Mouse (Mus musculus): ENCODE data around the gene Bcar3. TPM values are rescaled to one million over a fixed set of nuclear protein-coding genes. Genes with fewer than 3 reads are reported as not detected.

Gene Bcar3
- total RNA-seq, 2 experiments from 2014 or later = 16.1 TPM

- DNase-seq (ENCODE audit: low spot score in 2 of 2) = no peak
- intact Hi-C loops (cut with DNase I) = no loop called here
Observed at GRCm38 (mm10) chr3:122323841-122324240, 29.9 kb downstream of the Bcar3 start.

- intact Hi-C loops (cut with DNase I) = no loop called here
- DNase-seq (ENCODE audit: low spot score in 2 of 2) = no peak
Observed at GRCm38 (mm10) chr3:122324528-122324927, 30.6 kb downstream of the Bcar3 start.

GRCm38 (mm10) chr3:122330484-122330883 is 36.5 kb downstream of the Bcar3 start:
- intact Hi-C loops (cut with DNase I) = no loop called here
- no peak for DNase-seq (ENCODE audit: low spot score in 2 of 2)

GRCm38 (mm10) chr3:122333493-122333892 is 39.6 kb downstream of the Bcar3 start:
- intact Hi-C loops (cut with DNase I) = no loop called here
- DNase-seq (ENCODE audit: low spot score in 2 of 2) = peak in 1 of 2 experiments; percentile 39

GRCm38 (mm10) chr3:122333902-122334301 is 40.0 kb downstream of the Bcar3 start:
- intact Hi-C loops (cut with DNase I) = no loop called here
- no peak for DNase-seq (ENCODE audit: low spot score in 2 of 2)

- no peak for DNase-seq (ENCODE audit: low spot score in 2 of 2)
- intact Hi-C loops (cut with DNase I) = no loop called here
Observed at GRCm38 (mm10) chr3:122334375-122334774, 40.4 kb downstream of the Bcar3 start.

- DNase-seq (ENCODE audit: low spot score in 2 of 2) = no peak
- intact Hi-C loops (cut with DNase I) = no loop called here
Observed at GRCm38 (mm10) chr3:122336030-122336429, 42.1 kb downstream of the Bcar3 start.

- no peak for DNase-seq (ENCODE audit: low spot score in 2 of 2)
Observed at GRCm38 (mm10) chr3:122337992-122338391, 44.1 kb downstream of the Bcar3 start.

GRCm38 (mm10) chr3:122338897-122339296 is 45.0 kb downstream of the Bcar3 start:
- intact Hi-C loops (cut with DNase I) = no loop called here
- DNase-seq (ENCODE audit: low spot score in 2 of 2) = no peak

More at GRCm38 (mm10) chr3:122337992-122338391, 44.1 kb downstream of the Bcar3 start:
- intact Hi-C loops (cut with DNase I) = no loop called here

GRCm38 (mm10) chr3:122340135-122341068 is 46.5 kb downstream of the Bcar3 start:
- no peak for DNase-seq (ENCODE audit: low spot score in 2 of 2)
- intact Hi-C loops (cut with DNase I) = no loop called here

- intact Hi-C loops (cut with DNase I) = no loop called here
- DNase-seq (ENCODE audit: low spot score in 2 of 2) = peak; percentile 22 to 69
Observed at GRCm38 (mm10) chr3:122343437-122343853, 49.5 kb downstream of the Bcar3 start.

- DNase-seq (ENCODE audit: low spot score in 2 of 2) = no peak
- intact Hi-C loops (cut with DNase I) = no loop called here
Observed at GRCm38 (mm10) chr3:122344350-122344749, 50.4 kb downstream of the Bcar3 start.

GRCm38 (mm10) chr3:122345977-122346472 is 52.1 kb downstream of the Bcar3 start:
- intact Hi-C loops (cut with DNase I) = no loop called here
- no peak for DNase-seq (ENCODE audit: low spot score in 2 of 2)

- no peak for DNase-seq (ENCODE audit: low spot score in 2 of 2)
- intact Hi-C loops (cut with DNase I) = no loop called here
Observed at GRCm38 (mm10) chr3:122346600-122346999, 52.7 kb downstream of the Bcar3 start.

- intact Hi-C loops (cut with DNase I) = no loop called here
- no peak for DNase-seq (ENCODE audit: low spot score in 2 of 2)
Observed at GRCm38 (mm10) chr3:122348677-122349076, 54.7 kb downstream of the Bcar3 start.

GRCm38 (mm10) chr3:122352801-122353200 is 58.9 kb downstream of the Bcar3 start:
- intact Hi-C loops (cut with DNase I) = no loop called here
- DNase-seq (ENCODE audit: low spot score in 2 of 2) = no peak

GRCm38 (mm10) chr3:122359426-122359825 is 65.5 kb downstream of the Bcar3 start:
- peak; percentile 14 to 44 for DNase-seq (ENCODE audit: low spot score in 2 of 2)
- intact Hi-C loops (cut with DNase I) = no loop called here

GRCm38 (mm10) chr3:122359954-122360353 is 66.0 kb downstream of the Bcar3 start:
- intact Hi-C loops (cut with DNase I) = loop anchor here (10.0 kb wide), 1 partner anchor 455 kb away; no protein-coding TSS in a partner anchor

GRCm38 (mm10) chr3:122360721-122361138 is 66.8 kb downstream of the Bcar3 start:
- intact Hi-C loops (cut with DNase I) = loop anchor here (10.0 kb wide), 1 partner anchor 454 kb away; no protein-coding TSS in a partner anchor
- DNase-seq (ENCODE audit: low spot score in 2 of 2) = no peak

More at GRCm38 (mm10) chr3:122359954-122360353, 66.0 kb downstream of the Bcar3 start:
- no peak for DNase-seq (ENCODE audit: low spot score in 2 of 2)

- intact Hi-C loops (cut with DNase I) = loop anchor here (10.0 kb wide), 1 partner anchor 452 kb away; no protein-coding TSS in a partner anchor
Observed at GRCm38 (mm10) chr3:122362719-122363118, 68.8 kb downstream of the Bcar3 start.

GRCm38 (mm10) chr3:122364565-122364964 is 70.6 kb downstream of the Bcar3 start:
- intact Hi-C loops (cut with DNase I) = loop anchor here (10.0 kb wide), 1 partner anchor 450 kb away; no protein-coding TSS in a partner anchor
- no peak for DNase-seq (ENCODE audit: low spot score in 2 of 2)

More at GRCm38 (mm10) chr3:122362719-122363118, 68.8 kb downstream of the Bcar3 start:
- no peak for DNase-seq (ENCODE audit: low spot score in 2 of 2)
